Mouse (Mus musculus): ENCODE data around the gene Eef1a2. TPM values are rescaled to one million over a fixed set of nuclear protein-coding genes. Genes with fewer than 3 reads are reported as not detected.

Eef1a2 gene
- total RNA-seq, 2 experiments from 2014 or later, result 2,005 to 2,177 TPM

- TF ChIP-seq CTCF (IDR thresholded peaks at IDR 0.05), result peak; percentile 25
- Histone ChIP-seq H3K27ac (peak within 1 kb of the TSS; percentile 93), H3K4me3 (peak within 1 kb of the TSS; percentile 78)
- peak; percentile 94 for DNase-seq
- intact Hi-C loops (cut with DNase I), result loop anchor here (2.0 to 10.0 kb wide), 4 partner anchors 57 to 407 kb away; partner anchors contain the start of genes Helz2, Prpf6, Rtel1 and Samd10
Observed at GRCm38 (mm10) chr2:181187121-181188000, 30.5 kb upstream of the Eef1a2 start, which contains the start of gene Ppdpf. Gene Ppdpf (plus strand): TSS chr2:181187247.

GRCm38 (mm10) chr2:181186635-181187034 is 29.8 kb upstream of the Eef1a2 start:
- intact Hi-C loops (cut with DNase I), result loop anchor here (1.0 to 10.0 kb wide), 5 partner anchors 58 to 408 kb away; partner anchors contain the start of genes Helz2, Prpf6, Rtel1 and Samd10
- Histone ChIP-seq H3K27ac (peak overlapping the region; percentile 93), H3K4me3 (peak overlapping the region; percentile 78)
- peak; percentile 100; the same call in 1 of the 2 replicates for TF ChIP-seq CTCF (IDR thresholded peaks at IDR 0.05)
- DNase-seq, result peak; percentile 88

- Histone ChIP-seq H3K27ac (no peak overlapping the region), H3K4me3 (no peak overlapping the region)
- intact Hi-C loops (cut with DNase I), result loop anchor here (10.0 kb wide), 2 partner anchors 64 to 414 kb away; partner anchors contain the start of genes Helz2, Prpf6, Samd10 and Zfp512b
- no peak for DNase-seq
- TF ChIP-seq CTCF (IDR thresholded peaks at IDR 0.05), result no peak
Observed at GRCm38 (mm10) chr2:181180898-181181297, 24.1 kb upstream of the Eef1a2 start.

GRCm38 (mm10) chr2:181178471-181178870 is 21.7 kb upstream of the Eef1a2 start:
- DNase-seq, result no peak
- Histone ChIP-seq H3K4me3 (no peak overlapping the region), H3K27ac (no peak overlapping the region)
- intact Hi-C loops (cut with DNase I), result no loop called here
- no peak for TF ChIP-seq CTCF (IDR thresholded peaks at IDR 0.05)

GRCm38 (mm10) chr2:181178015-181178414 is 21.2 kb upstream of the Eef1a2 start:
- intact Hi-C loops (cut with DNase I), result no loop called here
- H3K4me3 ChIP-seq, result no peak overlapping the region
- DNase-seq, result no peak
- TF ChIP-seq CTCF (IDR thresholded peaks at IDR 0.05), result no peak
- no peak overlapping the region for H3K27ac ChIP-seq

- intact Hi-C loops (cut with DNase I), result no loop called here
- no peak for TF ChIP-seq CTCF (IDR thresholded peaks at IDR 0.05)
- DNase-seq, result no peak
- H3K4me3 ChIP-seq, result no peak overlapping the region
- H3K27ac ChIP-seq, result no peak overlapping the region
Observed at GRCm38 (mm10) chr2:181174646-181175045, 17.8 kb upstream of the Eef1a2 start.

GRCm38 (mm10) chr2:181166469-181166868 is 9.7 kb upstream of the Eef1a2 start:
- Histone ChIP-seq H3K27ac (no peak overlapping the region), H3K4me3 (no peak overlapping the region)
- intact Hi-C loops (cut with DNase I), result no loop called here
- TF ChIP-seq CTCF (IDR thresholded peaks at IDR 0.05), result no peak
- no peak for DNase-seq

- TF ChIP-seq CTCF (IDR thresholded peaks at IDR 0.05), result no peak
- no peak for DNase-seq
- Histone ChIP-seq H3K27ac (peak overlapping the region; percentile 99), H3K4me3 (no peak overlapping the region)
- intact Hi-C loops (cut with DNase I), result no loop called here
Observed at GRCm38 (mm10) chr2:181160821-181161220, 4.0 kb upstream of the Eef1a2 start.

GRCm38 (mm10) chr2:181159771-181160170 is 3.0 kb upstream of the Eef1a2 start:
- DNase-seq, result peak; percentile 52
- TF ChIP-seq CTCF (IDR thresholded peaks at IDR 0.05), result no peak
- intact Hi-C loops (cut with DNase I), result no loop called here
- Histone ChIP-seq H3K27ac (peak overlapping the region; percentile 99), H3K4me3 (peak overlapping the region; percentile 35)

- no peak for TF ChIP-seq CTCF (IDR thresholded peaks at IDR 0.05)
- peak; percentile 90 for DNase-seq
- intact Hi-C loops (cut with DNase I), result no loop called here
- no peak overlapping the region; the same call in 1 of the 2 replicates for H3K4me3 ChIP-seq
- peak overlapping the region; percentile 99 for H3K27ac ChIP-seq
Observed at GRCm38 (mm10) chr2:181159091-181159514, 2.3 kb upstream of the Eef1a2 start.

- DNase-seq, result peak; percentile 62
- Histone ChIP-seq H3K27ac (peak overlapping the region; percentile 99), H3K4me3 (peak overlapping the region; percentile 51)
- TF ChIP-seq CTCF (IDR thresholded peaks at IDR 0.05), result no peak
- intact Hi-C loops (cut with DNase I), result no loop called here
Observed at GRCm38 (mm10) chr2:181158471-181158870, 1.7 kb upstream of the Eef1a2 start.

- intact Hi-C loops (cut with DNase I), result no loop called here
- peak overlapping the region; percentile 99 for H3K27ac ChIP-seq
- TF ChIP-seq CTCF (IDR thresholded peaks at IDR 0.05), result no peak
- DNase-seq, result peak; percentile 68
- peak overlapping the region; percentile 88 for H3K4me3 ChIP-seq
Observed at GRCm38 (mm10) chr2:181157716-181158302, 995 bp upstream of the Eef1a2 start.

GRCm38 (mm10) chr2:181157180-181157579 is 366 bp upstream of the Eef1a2 start:
- Histone ChIP-seq H3K27ac (peak overlapping the region; percentile 99), H3K4me3 (peak overlapping the region; percentile 88)
- intact Hi-C loops (cut with DNase I), result no loop called here

More at GRCm38 (mm10) chr2:181157180-181157579, 366 bp upstream of the Eef1a2 start:
- DNase-seq, result peak; percentile 38
- TF ChIP-seq CTCF (IDR thresholded peaks at IDR 0.05), result no peak
